Mouse (Mus musculus) heart, adult 2 months (tissue): ENCODE measurements around the gene Lsm4. TPM values are rescaled to one million over a fixed set of nuclear protein-coding genes. Genes with fewer than 3 reads are reported as not detected.

Experiments used
- DNase-seq, 2 experiments: peaks; one replicate each; pipeline ENCODE4 v3.0.0; 2021
- H3K27ac ChIP-seq: fragments of 200-600 bp; 2 replicates; pipeline ENCODE4 v1.8.1; 2022
- H3K27me3 ChIP-seq: fragments of 200-500 bp; 2 replicates; pipeline ENCODE4 v1.6.1; 2012; ENCODE audit warnings: mild to moderate bottlenecking, low read length, inconsistent platforms, mixed read lengths; ENCODE audit not compliant: control insufficient read depth, insufficient read depth
- H3K36me3 ChIP-seq: fragments of 200-500 bp; 2 replicates; pipeline ENCODE4 v1.6.1; 2012; ENCODE audit warnings: low read length, inconsistent platforms; ENCODE audit not compliant: control insufficient read depth, insufficient read depth
- H3K4me1 ChIP-seq: fragments of 200-500 bp; 2 replicates; pipeline ENCODE4 v1.6.1; 2011; ENCODE audit warnings: low read length; ENCODE audit not compliant: control insufficient read depth, insufficient read depth
- H3K4me3 ChIP-seq: fragments of 200-600 bp; 2 replicates; pipeline ENCODE4 v1.8.1; 2022
- H3K79me2 ChIP-seq: fragments of 200-500 bp; replicated peaks from 2 replicates; pipeline ENCODE4 v1.6.1; 2012; ENCODE audit warnings: mild to moderate bottlenecking, inconsistent platforms, low read length, moderate library complexity, mixed read lengths; ENCODE audit not compliant: control insufficient read depth, insufficient read depth
- H3K9ac ChIP-seq: fragments of 200-500 bp; 2 replicates; pipeline ENCODE4 v1.6.1; 2012; ENCODE audit warnings: low read depth, mild to moderate bottlenecking, control low read depth, inconsistent platforms, low read length, mixed read lengths
- CTCF ChIP-seq: fragments of 200-600 bp; IDR thresholded peaks from 2 replicates; pipeline ENCODE4 v1.8.1; 2022; ENCODE audit warnings: antibody characterized with exemption, mild to moderate bottlenecking, moderate library complexity
- EP300 ChIP-seq: fragments of 200-500 bp; IDR thresholded peaks from 2 replicates; pipeline ENCODE4 v1.6.1; 2011; ENCODE audit warnings: low read depth, low read length, control low read depth; ENCODE audit not compliant: insufficient read depth
- POLR2A ChIP-seq: fragments of 200-500 bp; IDR thresholded peaks from 2 replicates; pipeline ENCODE4 v1.6.1; 2011; ENCODE audit warnings: mild to moderate bottlenecking, low read depth, low read length, control low read depth; ENCODE audit not compliant: insufficient read depth
- WGBS: fragments of 180-500 bp; shearing (Covaris S2); methylation state at CpG from one replicate; pipeline ENCODE4 v1.1.7; 2018; 5-methylcytosine and 5-hydroxymethylcytosine counted together
- intact Hi-C: fragments of 180-260 bp; cut with DNase I; formaldehyde crosslinking; loops from one replicate; pipeline ENCODE4 v1.15.1; 2025
- polyA plus RNA-seq: library from polyadenylated mRNA; depleted of rRNA; stranded (reverse); fragments of >200 nt; gene quantifications from 2 replicates; pipeline ENCODE4 v1.2.3, GENCODE M21; 2012
- total RNA-seq, 2 experiments: library from RNA; stranded (reverse); gene quantifications; 2 replicates each; pipeline ENCODE4 v1.2.3; 2021

Gene Lsm4
- total and polyA plus RNA-seq, 3 experiments = 56.9 to 68.3 (median 64.2) TPM

- H3K36me3 ChIP-seq = peaks cover 2% of the 10 kb centered on the region; the same call in 1 of the 2 replicates
- peak overlapping the region; percentile 50 for H3K27ac ChIP-seq
- no peak overlapping the region for H3K4me3 ChIP-seq
- H3K4me1 ChIP-seq = peaks cover 17% of the 10 kb centered on the region
- 48% methylated on average over 2 of the region's 2 CpGs for WGBS
- H3K79me2 ChIP-seq = no peaks in the 10 kb centered on the region
- TF ChIP-seq CTCF (no peak), POLR2A (no peak), EP300 (no peak)
- no peak overlapping the region for H3K9ac ChIP-seq
- peak in 1 of 2 experiments; percentile 53 for DNase-seq
- no peaks in the 10 kb centered on the region for H3K27me3 ChIP-seq
- intact Hi-C loops = loop anchor here (1.0 to 5.0 kb wide), 3 partner anchors 50 to 90 kb away; partner anchors contain the start of gene Rab3a
Measured at GRCm38 (mm10) chr8:70701982-70702841, 29.2 kb downstream of the Lsm4 start.

GRCm38 (mm10) chr8:70702842-70703182, 29.8 kb downstream of the Lsm4 start:
- Histone ChIP-seq H3K36me3 (peaks cover 2% of the 10 kb centered on the region; the same call in 1 of the 2 replicates), H3K27ac (peak overlapping the region; percentile 50), H3K9ac (no peak overlapping the region), H3K79me2 (no peaks in the 10 kb centered on the region), H3K27me3 (no peaks in the 10 kb centered on the region), H3K4me3 (no peak overlapping the region), H3K4me1 (peaks cover 13% of the 10 kb centered on the region)
- WGBS = 28% methylated on average over 3 of the region's 3 CpGs
- peak; percentile 86 to 89 for DNase-seq
- intact Hi-C loops = loop anchor here (5.0 kb wide), 2 partner anchors 49 to 91 kb away; partner anchors contain the start of gene Rab3a
- TF ChIP-seq CTCF (no peak), POLR2A (peak; percentile 43; the same call in 1 of the 2 replicates)

- Histone ChIP-seq H3K79me2 (no peaks in the 10 kb centered on the region), H3K27me3 (no peaks in the 10 kb centered on the region), H3K36me3 (no peaks in the 10 kb centered on the region), H3K9ac (no peak within 1 kb of the TSS), H3K4me1 (peaks cover 12% of the 10 kb centered on the region), H3K27ac (peak within 1 kb of the TSS; percentile 50), H3K4me3 (no peak within 1 kb of the TSS)
- 86% methylated on average over 3 of the region's 3 CpGs for WGBS
- DNase-seq = no peak
- intact Hi-C loops = loop anchor here (5.0 kb wide), 2 partner anchors 49 to 91 kb away; partner anchors contain the start of gene Rab3a
- no peak for TF ChIP-seq EP300
- no peak for TF ChIP-seq CTCF
- no peak for TF ChIP-seq POLR2A
Measured at GRCm38 (mm10) chr8:70703287-70703686, 30.2 kb downstream of the Lsm4 start, which contains the start of gene Iqcn. Gene Iqcn (plus strand): TSS chr8:70703457.

GRCm38 (mm10) chr8:70708281-70708680, 35.2 kb downstream of the Lsm4 start:
- H3K27ac ChIP-seq = no peak overlapping the region
- no peak for TF ChIP-seq EP300
- no peak for TF ChIP-seq CTCF
- no peak for TF ChIP-seq POLR2A
- intact Hi-C loops = no loop called here

GRCm38 (mm10) chr8:70709794-70710193, 36.7 kb downstream of the Lsm4 start:
- no peak for TF ChIP-seq POLR2A
- TF ChIP-seq EP300 = no peak
- TF ChIP-seq CTCF = no peak
- Histone ChIP-seq H3K27ac (no peak overlapping the region), H3K79me2 (no peaks in the 10 kb centered on the region), H3K4me1 (peaks cover 3% of the 10 kb centered on the region; the same call in 1 of the 2 replicates), H3K36me3 (no peaks in the 10 kb centered on the region), H3K4me3 (no peak overlapping the region), H3K9ac (no peak overlapping the region), H3K27me3 (no peaks in the 10 kb centered on the region)
- intact Hi-C loops = no loop called here
- peak in 1 of 2 experiments; percentile 19 for DNase-seq
- WGBS = 90% methylated on average over 9 of the region's 9 CpGs

More at GRCm38 (mm10) chr8:70708281-70708680, 35.2 kb downstream of the Lsm4 start:
- no peaks in the 10 kb centered on the region for H3K27me3 ChIP-seq
- H3K79me2 ChIP-seq = no peaks in the 10 kb centered on the region
- peaks cover 3% of the 10 kb centered on the region; the same call in 1 of the 2 replicates for H3K4me1 ChIP-seq
- peak in 1 of 2 experiments; percentile 22 for DNase-seq
- 87% methylated on average over 14 of the region's 14 CpGs for WGBS
- H3K9ac ChIP-seq = no peak overlapping the region
- H3K36me3 ChIP-seq = no peaks in the 10 kb centered on the region
- H3K4me3 ChIP-seq = no peak overlapping the region

- H3K36me3 ChIP-seq = no peaks in the 10 kb centered on the region
Measured at GRCm38 (mm10) chr8:70710296-70710695, 37.2 kb downstream of the Lsm4 start.

More at GRCm38 (mm10) chr8:70710296-70710695, 37.2 kb downstream of the Lsm4 start:
- intact Hi-C loops = no loop called here
- no peak overlapping the region for H3K4me3 ChIP-seq
- H3K9ac ChIP-seq = no peak overlapping the region
- H3K27me3 ChIP-seq = no peaks in the 10 kb centered on the region
- WGBS = 88% methylated on average over 1 of the region's 1 CpGs
- TF ChIP-seq CTCF (no peak), POLR2A (no peak), EP300 (0 out of 2 replicates have a peak, but pooled peaks have one; percentile 21)
- H3K4me1 ChIP-seq = peaks cover 3% of the 10 kb centered on the region; the same call in 1 of the 2 replicates
- H3K79me2 ChIP-seq = no peaks in the 10 kb centered on the region
- peak in 1 of 2 experiments; percentile 34 for DNase-seq
- H3K27ac ChIP-seq = no peak overlapping the region
